Comparison of ENCODE assay signal across 9 mouse cellular contexts in the genomic region with DNA sequence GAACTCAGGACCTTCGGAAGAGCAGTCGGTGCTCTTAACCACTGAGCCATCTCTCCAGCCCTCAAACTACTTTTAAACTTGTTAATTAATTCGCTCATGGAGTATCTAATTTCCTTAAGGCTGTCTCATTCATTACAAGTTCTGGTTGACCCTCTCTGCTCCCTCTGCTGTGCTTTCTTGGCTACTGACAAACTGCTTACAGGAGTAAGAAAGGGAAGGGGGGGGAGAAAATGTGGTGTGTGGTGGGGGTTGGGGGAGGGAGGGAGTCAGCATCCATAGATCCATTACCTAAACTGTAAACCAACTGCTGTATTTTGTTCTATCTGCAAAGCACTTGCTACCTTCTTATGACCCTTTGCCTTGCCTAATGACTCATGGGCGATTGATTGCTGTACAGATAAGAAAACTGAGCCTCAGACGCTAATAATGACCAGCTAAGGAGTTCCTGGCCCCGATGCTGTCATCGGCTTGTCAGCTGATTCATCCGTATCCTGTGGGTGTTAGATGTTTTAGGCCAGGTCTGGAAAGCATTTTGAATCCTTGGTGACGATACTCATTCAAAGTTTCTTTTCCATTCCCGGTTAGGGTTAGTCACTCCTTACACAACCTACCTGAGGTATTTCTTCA. TPM values are rescaled to one million over a fixed set of nuclear protein-coding genes. Genes with fewer than 3 reads are reported as not detected.
DNase-seq lines count a peak whose midpoint lies in the region; ATAC-seq and TF ChIP-seq lines count a peak whose summit lies in the region.
"Had no signal": no experiment of that assay in that cellular context is flagged by ENCODE, and none has a peak within 500 bp of the region (broad histone marks: within the 10 kb centered on the region; RNA-seq: fewer than 3 reads in every experiment).

No protein-coding gene starts in this region.

- no peak for ATAC-seq in heart, embryonic 14.5 days (ENCODE audit: insufficient number of reproducible peaks, insufficient read depth, low FRiP score, low read depth)
- no peak for ATAC-seq in neural tube, embryonic 13.5 days (ENCODE audit: low read depth)

- no peaks in the 10 kb centered on the region for H3K9me3 ChIP-seq in heart, embryonic 14.5 days (ENCODE audit: control insufficient read depth, low read length)
- no peaks in the 10 kb centered on the region for H3K9me3 ChIP-seq in neural tube, embryonic 13.5 days

- no peaks in the 10 kb centered on the region for H3K27me3 ChIP-seq in heart, embryonic 14.5 days (ENCODE audit: control insufficient read depth, insufficient read depth, low read length)
- no peaks in the 10 kb centered on the region for H3K27me3 ChIP-seq in neural tube, embryonic 13.5 days
- no peaks in the 10 kb centered on the region for H3K27me3 ChIP-seq in small intestine, adult 2 months (ENCODE audit: control insufficient read depth, insufficient read depth, low read length)

- TF ChIP-seq POLR2A in small intestine, adult 2 months (IDR thresholded peaks at IDR 0.05; ENCODE audit: low read depth, low read length): no peak

- H3K4me2 ChIP-seq in heart, embryonic 14.5 days (ENCODE audit: low read length): peak overlapping the region; percentile 80; the same call in 1 of the 2 replicates
- no peak overlapping the region for H3K4me2 ChIP-seq in neural tube, embryonic 13.5 days

- peaks cover 20 to 49% of the 10 kb centered on the region in 2 experiments for H3K4me1 ChIP-seq in heart, embryonic 14.5 days (ENCODE audit: control insufficient read depth in 2 of 2, insufficient read depth in 2 of 2, low read length in 2 of 2)
- peaks cover 33% of the 10 kb centered on the region for H3K4me1 ChIP-seq in neural tube, embryonic 13.5 days (replicated peaks)
- H3K4me1 ChIP-seq in small intestine, adult 2 months (ENCODE audit: control insufficient read depth, insufficient read depth, insufficient read length, low read length): peaks cover 9% of the 10 kb centered on the region; the same call in 1 of the 2 replicates

- 44% methylated on average over 10 of the region's 10 CpGs for WGBS in heart, embryonic 14.5 days
- 71% methylated on average over 10 of the region's 10 CpGs for WGBS in neural tube, embryonic 13.5 days
- WGBS in small intestine, adult 2 months: 62% methylated on average over 10 of the region's 10 CpGs

- 0 out of 2 replicates have a peak, but pooled peaks cover 3% of the 10 kb centered on the region for H3K36me3 ChIP-seq in heart, embryonic 14.5 days (ENCODE audit: control insufficient read depth, insufficient read depth, low read length)
- no peaks in the 10 kb centered on the region for H3K36me3 ChIP-seq in neural tube, embryonic 13.5 days
- H3K36me3 ChIP-seq in small intestine, adult 2 months (ENCODE audit: control insufficient read depth, insufficient read depth, low read length): no peaks in the 10 kb centered on the region

- peak overlapping the region in 1 of 2 experiments; percentile 97; a peak in 1 of 4 replicates for H3K27ac ChIP-seq in heart, embryonic 14.5 days (replicated peaks in 1 of 2; ENCODE audit: control insufficient read depth in 1 of 2, insufficient read depth in 1 of 2, low read depth in 2 of 2, low read length in 2 of 2)
- H3K27ac ChIP-seq in neural tube, embryonic 13.5 days (replicated peaks): 0 out of 2 replicates have a peak overlapping the region, but pooled peaks have one; percentile 25
- H3K27ac ChIP-seq in small intestine, adult 2 months (ENCODE audit: insufficient read depth, low read depth, low read length): peak overlapping the region; percentile 96

- intact Hi-C loops in left cerebral cortex, postnatal 25 days (cut with DNase I): no loop called here

- H3K4me3 ChIP-seq in heart, embryonic 14.5 days (ENCODE audit: control insufficient read depth in 1 of 2, insufficient read depth in 1 of 2, low read depth in 1 of 2, low read length in 2 of 2): no peak overlapping the region
- H3K4me3 ChIP-seq in neural tube, embryonic 13.5 days: no peak overlapping the region
- no peak overlapping the region for H3K4me3 ChIP-seq in small intestine, adult 2 months (ENCODE audit: low read depth, low read length)

- no peak for DNase-seq in heart, adult 8-10 months (ENCODE audit: low spot score)
- no peak for DNase-seq in neural tube, embryonic 10.5 days (ENCODE audit: extremely low spot score, low spot score)
- peak; percentile 88 for DNase-seq in R1 (ENCODE audit: low read depth, low spot score)
- no peak for DNase-seq in lung, postnatal 14 days
- DNase-seq in left cerebral cortex, postnatal 25 days (ENCODE audit: low spot score in 2 of 2): no peak
- DNase-seq: cerebellum, adult 2 months had no signal

- TF ChIP-seq CTCF in small intestine, adult 2 months (IDR thresholded peaks at IDR 0.05; ENCODE audit: extremely low read depth, insufficient read length, insufficient replicate concordance, low read depth, low read length): no peak

- no peak overlapping the region for H3K9ac ChIP-seq in heart, embryonic 14.5 days (ENCODE audit: low read length)
- no peak overlapping the region for H3K9ac ChIP-seq in neural tube, embryonic 13.5 days

RNA-seq across cellular contexts. Expression of a gene that starts 1.3 kb away (rescaled TPM):
- polyA plus RNA-seq in heart, embryonic 14.5 days (2014; fragmentation: Nextera tagmentation; extraction: Ambion mirVana): 11.0 and 12.0 TPM in 2 replicates
- 10 to 100 TPM; 32.2 to 45.2 (median 41.6) TPM for total RNA-seq in heart, adult 8-10 months (2022)
- 21.5 and 22.8 TPM in 2 replicates for polyA plus RNA-seq in neural tube, embryonic 13.5 days (2015; fragmentation: Nextera tagmentation; extraction: Ambion mirVana)
- 19.2 and 56.2 TPM in 2 replicates for polyA plus RNA-seq in small intestine, adult 2 months (2012; rRNA removed)
- 10 to 100 TPM; 52.3 to 57.2 TPM for total RNA-seq in left cerebral cortex, postnatal 25 days (2021)
